Mouse (Mus musculus): ENCODE data around the gene Hmbs. TPM values are rescaled to one million over a fixed set of nuclear protein-coding genes. Genes with fewer than 3 reads are reported as not detected.

Hmbs gene
- polyA plus RNA-seq, 1 experiment, result 40.9 TPM

GRCm38 (mm10) chr9:44361190-44361917 lies 17.3 kb upstream of the Hmbs start, which contains the start of gene Vps11:
TSS of gene Vps11 (minus strand) at chr9:44361670.
- no peak for TF ChIP-seq CTCF (IDR thresholded peaks at IDR 0.05; ENCODE audit: borderline replicate concordance, extremely low read depth, insufficient read depth, insufficient read length)
- TF ChIP-seq POLR2A (IDR thresholded peaks at IDR 0.05; ENCODE audit: borderline replicate concordance, extremely low read depth, insufficient read depth, insufficient read length, poor library complexity, severe bottlenecking), result peak; percentile 70; the same call in 1 of the 2 replicates
- peak; percentile 99 for DNase-seq (ENCODE audit: low read depth)

DNA sequence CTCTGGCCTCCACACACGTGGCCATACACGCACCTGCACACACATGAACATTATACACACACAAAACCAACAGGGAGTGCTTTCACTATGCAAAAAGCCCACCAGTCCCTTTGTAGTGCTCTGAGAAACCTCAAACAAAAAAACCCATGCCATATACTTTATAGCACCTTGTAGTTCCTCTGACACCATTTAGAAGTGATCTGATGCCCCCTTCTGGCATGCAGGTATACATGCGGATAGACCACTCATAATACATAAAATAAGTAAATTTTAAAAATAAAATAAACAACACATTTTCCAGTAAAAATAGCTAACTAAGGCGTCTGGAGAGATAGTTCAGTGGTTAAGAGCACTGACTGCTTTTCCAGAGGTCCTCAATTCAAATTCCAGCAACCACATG lies 13.2 kb upstream of the Hmbs start:
- DNase-seq (ENCODE audit: low read depth), result peak; percentile 71

DNA sequence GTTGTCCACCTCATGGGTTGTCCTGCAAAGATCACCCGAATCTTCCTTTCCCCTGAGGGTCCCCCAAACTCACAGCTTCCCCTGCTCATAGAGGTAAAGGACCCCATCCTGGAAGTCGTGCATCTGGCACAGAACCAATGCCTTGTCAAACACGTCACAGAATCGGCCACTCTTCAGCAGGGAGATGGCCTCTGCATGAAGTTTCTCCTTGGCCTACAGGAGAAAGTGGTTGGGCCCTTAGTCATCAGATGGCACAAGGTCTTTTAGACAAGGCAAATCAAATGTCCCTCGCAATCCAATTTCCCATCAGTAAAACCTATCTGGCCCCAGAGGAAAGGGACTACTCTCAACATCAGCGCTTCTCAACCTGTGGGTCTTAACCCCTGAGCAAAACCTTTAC lies 9.1 kb upstream of the Hmbs start:
- TF ChIP-seq CTCF (IDR thresholded peaks at IDR 0.05; ENCODE audit: borderline replicate concordance, extremely low read depth, insufficient read depth, insufficient read length) (no peak), POLR2A (IDR thresholded peaks at IDR 0.05; ENCODE audit: borderline replicate concordance, extremely low read depth, insufficient read depth, insufficient read length, poor library complexity, severe bottlenecking) (no peak)
- DNase-seq (ENCODE audit: low read depth), result no peak

More for the DNA sequence above, 13.2 kb upstream of the Hmbs start:
- peak; percentile 47; the same call in 1 of the 2 replicates for TF ChIP-seq CTCF (IDR thresholded peaks at IDR 0.05; ENCODE audit: borderline replicate concordance, extremely low read depth, insufficient read depth, insufficient read length)
- TF ChIP-seq POLR2A (IDR thresholded peaks at IDR 0.05; ENCODE audit: borderline replicate concordance, extremely low read depth, insufficient read depth, insufficient read length, poor library complexity, severe bottlenecking), result no peak

GRCm38 (mm10) chr9:44352337-44352736 lies 8.3 kb upstream of the Hmbs start:
- no peak for TF ChIP-seq CTCF (IDR thresholded peaks at IDR 0.05; ENCODE audit: borderline replicate concordance, extremely low read depth, insufficient read depth, insufficient read length)
- no peak for TF ChIP-seq POLR2A (IDR thresholded peaks at IDR 0.05; ENCODE audit: borderline replicate concordance, extremely low read depth, insufficient read depth, insufficient read length, poor library complexity, severe bottlenecking)
- no peak for DNase-seq (ENCODE audit: low read depth)

GRCm38 (mm10) chr9:44351396-44351795 lies 7.4 kb upstream of the Hmbs start:
- no peak for DNase-seq (ENCODE audit: low read depth)

GRCm38 (mm10) chr9:44348546-44348945 lies 4.5 kb upstream of the Hmbs start:
- TF ChIP-seq CTCF (IDR thresholded peaks at IDR 0.05; ENCODE audit: borderline replicate concordance, extremely low read depth, insufficient read depth, insufficient read length) (no peak), POLR2A (IDR thresholded peaks at IDR 0.05; ENCODE audit: borderline replicate concordance, extremely low read depth, insufficient read depth, insufficient read length, poor library complexity, severe bottlenecking) (no peak)
- DNase-seq (ENCODE audit: low read depth), result no peak

More at GRCm38 (mm10) chr9:44351396-44351795, 7.4 kb upstream of the Hmbs start:
- no peak for TF ChIP-seq POLR2A (IDR thresholded peaks at IDR 0.05; ENCODE audit: borderline replicate concordance, extremely low read depth, insufficient read depth, insufficient read length, poor library complexity, severe bottlenecking)
- no peak for TF ChIP-seq CTCF (IDR thresholded peaks at IDR 0.05; ENCODE audit: borderline replicate concordance, extremely low read depth, insufficient read depth, insufficient read length)

DNA sequence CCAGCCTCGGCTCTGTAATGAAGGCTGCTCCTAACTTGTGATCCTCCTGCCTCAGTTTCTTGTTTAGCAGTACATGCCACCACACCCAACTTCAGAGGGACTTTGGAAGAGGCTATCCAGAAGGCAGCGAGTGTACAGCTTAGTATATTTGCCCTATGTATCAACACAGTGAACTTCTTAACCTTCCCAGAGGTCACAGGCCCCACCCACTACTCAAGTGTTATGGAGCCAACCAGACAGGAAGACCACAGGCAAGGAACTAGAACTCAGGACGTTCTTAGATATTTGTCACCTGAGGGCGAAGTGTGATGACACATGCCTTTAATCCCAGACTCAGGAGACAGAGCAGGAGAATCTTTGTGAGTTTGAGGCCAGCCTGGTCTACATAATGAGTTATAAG lies 3.6 kb upstream of the Hmbs start:
- DNase-seq (ENCODE audit: low read depth), result no peak
- no peak for TF ChIP-seq POLR2A (IDR thresholded peaks at IDR 0.05; ENCODE audit: borderline replicate concordance, extremely low read depth, insufficient read depth, insufficient read length, poor library complexity, severe bottlenecking)
- TF ChIP-seq CTCF (IDR thresholded peaks at IDR 0.05; ENCODE audit: borderline replicate concordance, extremely low read depth, insufficient read depth, insufficient read length), result no peak

DNA sequence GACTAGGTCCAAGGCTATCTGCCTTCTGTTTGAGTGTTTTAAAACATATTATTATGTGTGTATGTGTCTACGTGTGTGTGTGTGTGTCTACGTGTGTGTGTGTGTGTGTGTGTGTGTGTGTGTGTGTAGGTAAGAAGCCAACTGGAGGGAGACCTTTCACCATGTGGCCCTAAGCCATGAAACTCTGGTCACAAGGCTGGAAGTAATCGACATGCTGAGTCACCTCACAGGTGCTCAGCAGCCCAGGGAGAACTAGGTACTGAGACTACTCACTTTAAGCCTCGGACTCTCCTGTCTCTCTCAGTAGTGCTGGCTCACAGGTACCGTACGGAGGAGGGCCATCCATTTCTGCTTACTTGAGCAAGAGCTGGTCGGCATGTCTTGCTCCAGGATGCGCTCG lies 3.1 kb upstream of the Hmbs start:
- DNase-seq (ENCODE audit: low read depth), result no peak

GRCm38 (mm10) chr9:44345570-44346433 lies 1.8 kb upstream of the Hmbs start:
- no peak for DNase-seq (ENCODE audit: low read depth)
- TF ChIP-seq CTCF (IDR thresholded peaks at IDR 0.05; ENCODE audit: borderline replicate concordance, extremely low read depth, insufficient read depth, insufficient read length), result no peak

More for the DNA sequence above, 3.1 kb upstream of the Hmbs start:
- TF ChIP-seq POLR2A (IDR thresholded peaks at IDR 0.05; ENCODE audit: borderline replicate concordance, extremely low read depth, insufficient read depth, insufficient read length, poor library complexity, severe bottlenecking) (no peak), CTCF (IDR thresholded peaks at IDR 0.05; ENCODE audit: borderline replicate concordance, extremely low read depth, insufficient read depth, insufficient read length) (no peak)

DNA sequence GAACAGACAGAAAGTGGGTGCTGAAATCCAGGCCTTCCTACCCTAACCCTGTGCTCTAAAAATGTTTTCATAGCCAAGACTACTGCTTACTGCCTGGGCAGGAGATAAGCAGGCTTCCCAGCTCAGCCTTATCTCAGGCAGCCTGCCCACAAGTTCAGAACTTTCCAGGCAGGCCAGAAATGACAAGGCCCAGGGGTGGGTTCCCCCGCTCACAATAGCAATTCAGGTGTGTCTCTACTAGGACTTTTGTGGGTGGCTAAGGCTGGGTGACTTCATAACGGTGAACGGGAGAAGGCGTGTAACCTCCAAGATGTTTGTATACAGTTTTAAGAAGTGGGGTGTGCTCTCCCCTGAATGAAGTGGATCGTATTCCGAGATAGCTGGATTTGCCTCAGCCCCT lies 738 bp downstream of the Hmbs start:
- peak; percentile 5 for DNase-seq (ENCODE audit: low read depth)

DNA sequence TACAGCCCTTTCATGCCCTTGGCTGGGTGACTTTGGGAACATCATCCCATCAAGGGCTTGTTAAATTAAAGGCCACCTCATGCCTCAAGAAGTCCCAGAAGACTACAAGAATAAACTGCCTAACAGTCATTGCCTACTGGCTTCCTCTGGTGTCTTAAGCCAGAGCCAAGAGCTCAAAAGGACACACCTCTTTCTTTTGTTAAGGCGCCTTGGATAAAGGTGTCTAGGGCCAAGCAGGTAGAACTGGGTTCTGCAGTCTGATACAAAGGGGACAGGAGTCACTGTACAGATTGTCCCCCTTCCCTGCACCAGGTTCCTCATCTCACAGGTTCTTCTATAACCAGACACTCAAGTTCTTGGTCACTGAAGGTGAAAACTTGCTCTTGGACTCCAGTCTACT lies 1.4 kb downstream of the Hmbs start:
- DNase-seq (ENCODE audit: low read depth), result no peak
- no peak for TF ChIP-seq CTCF (IDR thresholded peaks at IDR 0.05; ENCODE audit: borderline replicate concordance, extremely low read depth, insufficient read depth, insufficient read length)
- TF ChIP-seq POLR2A (IDR thresholded peaks at IDR 0.05; ENCODE audit: borderline replicate concordance, extremely low read depth, insufficient read depth, insufficient read length, poor library complexity, severe bottlenecking), result no peak

More for the DNA sequence above, 738 bp downstream of the Hmbs start:
- TF ChIP-seq POLR2A (IDR thresholded peaks at IDR 0.05; ENCODE audit: borderline replicate concordance, extremely low read depth, insufficient read depth, insufficient read length, poor library complexity, severe bottlenecking) (no peak), CTCF (IDR thresholded peaks at IDR 0.05; ENCODE audit: borderline replicate concordance, extremely low read depth, insufficient read depth, insufficient read length) (no peak)

Data from brain, embryonic 14.5 days (tissue).